Mouse (Mus musculus): ENCODE measurements around the gene Depdc5. TPM values are rescaled to one million over a fixed set of nuclear protein-coding genes. Genes with fewer than 3 reads are reported as not detected.
"Not testable (repeated sequence)": the region's sequence is repeated elsewhere in the genome, so short reads cannot be mapped to it uniquely, and the experiment has no call there.

Gene Depdc5
- total and polyA plus RNA-seq, 3 experiments = 5.4 to 52.4 (median 27.2) TPM

DNA sequence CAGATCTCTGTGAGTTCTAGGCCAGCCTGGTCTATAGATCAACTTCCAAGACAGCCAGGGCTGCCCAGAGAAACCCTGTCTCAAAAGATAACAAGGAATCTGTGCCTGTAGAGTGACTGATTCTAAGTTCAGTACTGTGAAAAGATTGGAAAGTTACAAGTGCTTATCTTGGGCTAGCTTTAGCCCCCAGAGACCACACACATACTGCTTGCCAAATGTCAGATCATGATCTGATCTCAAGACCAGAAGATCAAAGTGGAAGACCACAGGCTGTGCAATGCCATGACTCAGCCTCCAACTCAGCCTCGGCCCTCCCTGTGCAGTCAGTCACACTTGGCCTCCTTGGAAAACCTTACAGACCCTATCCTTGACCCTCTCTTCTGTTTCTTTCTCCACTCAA is 29.0 kb upstream of the Depdc5 start:
- ATAC-seq (ENCODE audit: extremely low read depth, insufficient number of reproducible peaks, low FRiP score, poor library complexity, severe bottlenecking) = peak; percentile 22; the same call in 1 of the 2 replicates
- H3K9me3 ChIP-seq (replicated peaks) = no peaks in the 10 kb centered on the region
- no peaks in the 10 kb centered on the region for H3K27me3 ChIP-seq (ENCODE audit: insufficient read depth, low read length)
- no peak for TF ChIP-seq CTCF (IDR thresholded peaks at IDR 0.05; ENCODE audit: low read depth, low read length)
- no peak for TF ChIP-seq GATA2 (IDR thresholded peaks at IDR 0.05; ENCODE audit: borderline replicate concordance, low read depth, low read length)
- peak; percentile 64 for TF ChIP-seq TAL1 (conservative IDR thresholded peaks at IDR 0.05; ENCODE audit: low read depth, low read length)
- TF ChIP-seq POLR2AphosphoS5 (IDR thresholded peaks at IDR 0.05; ENCODE audit: insufficient replicate concordance, low read depth, low read length) = no peak
- no peak for TF ChIP-seq GATA1 (IDR thresholded peaks at IDR 0.05; ENCODE audit: borderline replicate concordance, low read length)
- H3K4me3 ChIP-seq (ENCODE audit: low read depth, low read length) = no peak overlapping the region
- peaks cover 93% of the 10 kb centered on the region for H3K36me3 ChIP-seq (replicated peaks)
- no peak for DNase-seq (ENCODE audit: low spot score)
- peaks cover 15% of the 10 kb centered on the region for H3K4me1 ChIP-seq (ENCODE audit: insufficient read depth, low read depth, low read length)

DNA sequence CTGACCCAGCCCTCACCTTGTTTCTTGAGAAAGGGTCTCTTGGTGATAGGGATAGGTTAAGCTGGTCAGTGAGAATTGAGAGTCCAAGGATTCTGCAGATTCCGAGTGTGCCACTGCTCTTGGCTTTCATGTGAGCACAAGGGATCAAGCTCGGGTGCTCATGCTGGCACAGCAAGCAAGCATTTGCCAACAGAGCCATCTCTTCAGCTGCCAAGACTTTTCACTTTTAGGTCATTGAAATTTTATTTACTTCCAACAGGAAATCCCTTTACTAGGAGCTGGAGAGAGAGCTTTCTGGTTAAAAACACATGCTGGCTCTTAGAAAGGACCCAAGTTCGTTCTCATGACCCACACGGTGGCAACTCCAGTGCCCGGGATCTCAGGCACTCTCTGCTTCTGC is 26.5 kb upstream of the Depdc5 start:
- H3K36me3 ChIP-seq (replicated peaks) = peaks cover 87% of the 10 kb centered on the region
- TF ChIP-seq GATA1 (IDR thresholded peaks at IDR 0.05; ENCODE audit: borderline replicate concordance, low read length) (no peak), CTCF (IDR thresholded peaks at IDR 0.05; ENCODE audit: low read depth, low read length) (no peak), POLR2AphosphoS5 (IDR thresholded peaks at IDR 0.05; ENCODE audit: insufficient replicate concordance, low read depth, low read length) (no peak), TAL1 (conservative IDR thresholded peaks at IDR 0.05; ENCODE audit: low read depth, low read length) (no peak), GATA2 (IDR thresholded peaks at IDR 0.05; ENCODE audit: borderline replicate concordance, low read depth, low read length) (no peak)

DNA sequence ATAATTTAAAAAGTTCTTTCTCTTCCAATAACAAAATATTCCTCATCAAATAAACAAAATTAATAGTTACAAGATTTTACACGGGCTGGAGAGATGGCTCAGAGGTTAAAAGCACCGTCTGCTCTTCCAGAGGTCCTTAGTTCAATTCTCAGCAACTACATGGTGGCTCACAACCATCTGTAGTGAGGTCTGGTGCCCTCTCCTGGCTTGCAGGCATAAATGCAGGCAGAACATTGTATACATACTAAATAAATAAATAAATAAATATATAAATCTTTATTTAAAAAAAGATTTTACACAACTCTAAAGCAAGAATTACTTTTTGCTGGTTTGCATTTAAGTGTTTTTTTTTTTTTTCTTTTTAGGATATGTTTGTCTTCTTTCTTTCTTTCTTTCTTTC is 23.5 kb upstream of the Depdc5 start:
- no peak for ATAC-seq (ENCODE audit: extremely low read depth, insufficient number of reproducible peaks, low FRiP score, poor library complexity, severe bottlenecking)
- TF ChIP-seq GATA1 (IDR thresholded peaks at IDR 0.05; ENCODE audit: borderline replicate concordance, low read length) (no peak), CTCF (IDR thresholded peaks at IDR 0.05; ENCODE audit: low read depth, low read length) (no peak), POLR2AphosphoS5 (IDR thresholded peaks at IDR 0.05; ENCODE audit: insufficient replicate concordance, low read depth, low read length) (no peak), GATA2 (IDR thresholded peaks at IDR 0.05; ENCODE audit: borderline replicate concordance, low read depth, low read length) (no peak), TAL1 (conservative IDR thresholded peaks at IDR 0.05; ENCODE audit: low read depth, low read length) (no peak)
- DNase-seq (ENCODE audit: low spot score) = no peak

More for the DNA sequence above, 26.5 kb upstream of the Depdc5 start:
- Histone ChIP-seq H3K9me3 (replicated peaks) (no peaks in the 10 kb centered on the region), H3K4me3 (ENCODE audit: low read depth, low read length) (no peak overlapping the region), H3K27me3 (ENCODE audit: insufficient read depth, low read length) (no peaks in the 10 kb centered on the region), H3K4me1 (ENCODE audit: insufficient read depth, low read depth, low read length) (peaks cover 15% of the 10 kb centered on the region)
- DNase-seq (ENCODE audit: low spot score) (no peak), ATAC-seq (ENCODE audit: extremely low read depth, insufficient number of reproducible peaks, low FRiP score, poor library complexity, severe bottlenecking) (no peak)

DNA sequence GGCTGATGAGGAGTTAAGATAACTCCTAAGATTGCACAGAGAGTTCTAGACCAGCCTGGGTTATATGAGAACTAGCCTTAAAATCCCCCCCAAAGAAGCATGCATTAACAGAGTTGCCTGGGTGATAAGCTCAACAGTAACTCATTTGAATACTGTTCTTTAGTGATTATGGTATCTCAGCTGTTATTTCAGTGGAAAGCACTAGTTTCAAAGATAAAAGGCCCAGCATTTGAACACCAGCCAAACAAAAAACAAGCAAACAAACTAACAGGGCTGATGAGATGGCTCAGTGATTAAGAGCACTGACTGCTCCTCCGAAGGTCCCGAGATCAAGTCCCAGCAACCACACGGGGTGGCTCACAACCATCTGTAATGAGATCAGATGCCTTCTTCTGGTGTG is 14.3 kb upstream of the Depdc5 start:
- ATAC-seq (ENCODE audit: extremely low read depth, insufficient number of reproducible peaks, low FRiP score, poor library complexity, severe bottlenecking) (no peak), DNase-seq (ENCODE audit: low spot score) (no peak)
- H3K4me3 ChIP-seq (ENCODE audit: low read depth, low read length) = no peak overlapping the region
- no peaks in the 10 kb centered on the region for H3K9me3 ChIP-seq (replicated peaks)
- H3K27me3 ChIP-seq (ENCODE audit: insufficient read depth, low read length) = no peaks in the 10 kb centered on the region
- peaks cover 39% of the 10 kb centered on the region for H3K4me1 ChIP-seq (ENCODE audit: insufficient read depth, low read depth, low read length)
- H3K36me3 ChIP-seq (replicated peaks) = peaks cover 61% of the 10 kb centered on the region
- TF ChIP-seq POLR2AphosphoS5 (IDR thresholded peaks at IDR 0.05; ENCODE audit: insufficient replicate concordance, low read depth, low read length) = no peak
- no peak for TF ChIP-seq GATA1 (IDR thresholded peaks at IDR 0.05; ENCODE audit: borderline replicate concordance, low read length)
- no peak for TF ChIP-seq CTCF (IDR thresholded peaks at IDR 0.05; ENCODE audit: low read depth, low read length)
- no peak for TF ChIP-seq GATA2 (IDR thresholded peaks at IDR 0.05; ENCODE audit: borderline replicate concordance, low read depth, low read length)
- TF ChIP-seq TAL1 (conservative IDR thresholded peaks at IDR 0.05; ENCODE audit: low read depth, low read length) = no peak

More for the DNA sequence above, 23.5 kb upstream of the Depdc5 start:
- Histone ChIP-seq H3K4me3 (ENCODE audit: low read depth, low read length) (no peak overlapping the region), H3K9me3 (replicated peaks) (no peaks in the 10 kb centered on the region), H3K27me3 (ENCODE audit: insufficient read depth, low read length) (no peaks in the 10 kb centered on the region), H3K4me1 (ENCODE audit: insufficient read depth, low read depth, low read length) (peaks cover 5% of the 10 kb centered on the region), H3K36me3 (replicated peaks) (peaks cover 89% of the 10 kb centered on the region)

DNA sequence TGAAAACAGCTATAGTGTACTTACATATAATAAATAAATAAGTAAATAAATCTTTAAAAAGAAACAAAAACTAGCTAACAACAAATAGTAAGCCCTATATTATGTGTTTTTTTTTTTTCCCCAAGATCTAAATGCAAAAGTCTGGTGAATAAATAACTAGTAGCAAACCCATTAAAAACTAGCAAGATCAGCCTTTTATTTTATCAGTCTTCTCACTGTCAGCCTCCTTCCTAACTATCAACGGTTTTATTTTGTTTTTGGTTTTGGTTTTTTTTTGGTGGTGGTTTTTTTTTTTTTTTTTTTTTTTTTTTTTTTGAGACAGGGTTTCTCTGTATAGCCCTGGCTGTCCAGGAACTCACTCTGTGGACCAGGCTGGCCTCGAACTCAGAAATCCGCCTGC is 13.9 kb upstream of the Depdc5 start:
- ATAC-seq (ENCODE audit: extremely low read depth, insufficient number of reproducible peaks, low FRiP score, poor library complexity, severe bottlenecking); DNase-seq (ENCODE audit: low spot score); H3K4me3 ChIP-seq (ENCODE audit: low read depth, low read length); H3K27me3 ChIP-seq (ENCODE audit: insufficient read depth, low read length); H3K9me3 ChIP-seq (replicated peaks): not testable (repeated sequence)
- peaks cover 43% of the 10 kb centered on the region for H3K4me1 ChIP-seq (ENCODE audit: insufficient read depth, low read depth, low read length)
- peaks cover 57% of the 10 kb centered on the region for H3K36me3 ChIP-seq (replicated peaks)

DNA sequence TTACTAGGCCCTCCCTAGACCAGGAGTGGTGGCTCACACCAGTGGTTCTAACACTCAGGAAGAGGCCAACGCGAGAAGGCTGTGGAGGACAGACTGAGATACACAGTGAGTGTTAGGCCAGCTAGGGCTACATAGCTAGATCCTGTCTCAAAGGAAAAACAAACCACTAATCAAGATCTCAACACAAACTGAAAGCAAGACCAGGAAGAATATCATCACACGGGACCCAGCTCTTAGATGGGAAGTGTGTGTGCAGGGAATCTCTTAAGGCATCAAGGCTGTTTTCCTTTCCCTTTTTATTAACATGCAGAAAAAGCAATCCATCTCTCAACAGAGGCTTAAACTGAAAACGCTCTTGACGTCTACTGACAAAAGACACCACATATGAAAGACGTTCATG is 11.5 kb upstream of the Depdc5 start:
- H3K9me3 ChIP-seq (replicated peaks) = no peaks in the 10 kb centered on the region
- DNase-seq (ENCODE audit: low spot score) (no peak), ATAC-seq (ENCODE audit: extremely low read depth, insufficient number of reproducible peaks, low FRiP score, poor library complexity, severe bottlenecking) (no peak)
- H3K4me3 ChIP-seq (ENCODE audit: low read depth, low read length) = peak overlapping the region; percentile 46; the same call in 1 of the 2 replicates
- H3K27me3 ChIP-seq (ENCODE audit: insufficient read depth, low read length) = no peaks in the 10 kb centered on the region
- H3K36me3 ChIP-seq (replicated peaks) = peaks cover 34% of the 10 kb centered on the region
- TF ChIP-seq GATA2 (IDR thresholded peaks at IDR 0.05; ENCODE audit: borderline replicate concordance, low read depth, low read length) (no peak), TAL1 (conservative IDR thresholded peaks at IDR 0.05; ENCODE audit: low read depth, low read length) (no peak), POLR2AphosphoS5 (IDR thresholded peaks at IDR 0.05; ENCODE audit: insufficient replicate concordance, low read depth, low read length) (no peak), GATA1 (IDR thresholded peaks at IDR 0.05; ENCODE audit: borderline replicate concordance, low read length) (no peak), CTCF (IDR thresholded peaks at IDR 0.05; ENCODE audit: low read depth, low read length) (no peak)
- peaks cover 51% of the 10 kb centered on the region for H3K4me1 ChIP-seq (ENCODE audit: insufficient read depth, low read depth, low read length)
